Mouse (Mus musculus): ENCODE results near the gene Ccser1. TPM values are rescaled to one million over a fixed set of nuclear protein-coding genes. Genes with fewer than 3 reads are reported as not detected.

Ccser1 gene
- polyA plus RNA-seq, 1 experiment from 2014 or later = 16.2 TPM

DNA sequence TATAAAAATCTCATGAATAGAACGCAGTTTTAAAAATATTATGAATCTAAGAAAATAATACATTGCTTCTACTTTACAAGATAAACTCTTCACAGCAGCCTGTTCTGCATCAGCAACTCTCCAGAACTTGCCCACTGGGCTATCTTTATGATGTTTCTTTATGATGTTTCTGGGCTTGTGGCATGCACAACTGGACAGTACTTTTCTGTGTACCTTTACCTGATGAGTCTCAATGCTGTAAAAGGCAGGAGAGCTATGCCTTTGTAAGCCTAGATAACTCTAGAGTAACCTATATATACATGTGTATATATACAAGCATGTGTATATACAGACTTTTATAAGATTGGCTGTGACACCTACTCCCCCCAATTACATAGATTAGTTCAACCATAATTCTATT is 1084.4 kb downstream of the Ccser1 start:
- no peaks in the 10 kb centered on the region for H3K4me1 ChIP-seq (ENCODE audit: control insufficient read depth, insufficient read depth, low read length)
- ATAC-seq (ENCODE audit: low FRiP score, low TSS enrichment) = no peak
- 70% methylated on average over 1 of the region's 1 CpGs for WGBS
- no peaks in the 10 kb centered on the region for H3K36me3 ChIP-seq (ENCODE audit: control insufficient read depth, insufficient read depth, low read length)
- H3K27me3 ChIP-seq (ENCODE audit: control insufficient read depth, insufficient read depth, low read length) = no peaks in the 10 kb centered on the region
- no peak overlapping the region for H3K27ac ChIP-seq (ENCODE audit: low read depth, low read length)
- no peaks in the 10 kb centered on the region for H3K9me3 ChIP-seq (ENCODE audit: control insufficient read depth, low read length)
- no peak overlapping the region for H3K4me3 ChIP-seq (ENCODE audit: low read length)
- no peak overlapping the region for H3K9ac ChIP-seq (ENCODE audit: low read depth, low read length)
- H3K4me2 ChIP-seq (replicated peaks; ENCODE audit: low read depth, low read length) = no peak overlapping the region

- Histone ChIP-seq H3K27ac (ENCODE audit: low read depth, low read length) (no peak overlapping the region), H3K9me3 (ENCODE audit: control insufficient read depth, low read length) (no peaks in the 10 kb centered on the region), H3K9ac (ENCODE audit: low read depth, low read length) (no peak overlapping the region), H3K36me3 (ENCODE audit: control insufficient read depth, insufficient read depth, low read length) (no peaks in the 10 kb centered on the region), H3K27me3 (ENCODE audit: control insufficient read depth, insufficient read depth, low read length) (no peaks in the 10 kb centered on the region), H3K4me2 (replicated peaks; ENCODE audit: low read depth, low read length) (no peak overlapping the region), H3K4me3 (ENCODE audit: low read length) (no peak overlapping the region), H3K4me1 (ENCODE audit: control insufficient read depth, insufficient read depth, low read length) (no peaks in the 10 kb centered on the region)
- 94% methylated on average over 3 of the region's 3 CpGs for WGBS
- no peak for ATAC-seq (ENCODE audit: low FRiP score, low TSS enrichment)
Measured at GRCm38 (mm10) chr6:62281256-62281655, 1101.1 kb downstream of the Ccser1 start.

- no peak overlapping the region for H3K4me3 ChIP-seq (ENCODE audit: low read length)
- WGBS = 71% methylated on average over 6 of the region's 6 CpGs
- no peaks in the 10 kb centered on the region for H3K27me3 ChIP-seq (ENCODE audit: control insufficient read depth, insufficient read depth, low read length)
- no peaks in the 10 kb centered on the region for H3K4me1 ChIP-seq (ENCODE audit: control insufficient read depth, insufficient read depth, low read length)
- H3K36me3 ChIP-seq (ENCODE audit: control insufficient read depth, insufficient read depth, low read length) = no peaks in the 10 kb centered on the region
- no peaks in the 10 kb centered on the region for H3K9me3 ChIP-seq (ENCODE audit: control insufficient read depth, low read length)
- H3K9ac ChIP-seq (ENCODE audit: low read depth, low read length) = no peak overlapping the region
- H3K4me2 ChIP-seq (replicated peaks; ENCODE audit: low read depth, low read length) = no peak overlapping the region
- no peak overlapping the region for H3K27ac ChIP-seq (ENCODE audit: low read depth, low read length)
- ATAC-seq (ENCODE audit: low FRiP score, low TSS enrichment) = no peak
Measured at GRCm38 (mm10) chr6:62301576-62302312, 1121.6 kb downstream of the Ccser1 start.

- Histone ChIP-seq H3K4me3 (ENCODE audit: low read length) (no peak overlapping the region), H3K9me3 (ENCODE audit: control insufficient read depth, low read length) (no peaks in the 10 kb centered on the region), H3K4me1 (ENCODE audit: control insufficient read depth, insufficient read depth, low read length) (no peaks in the 10 kb centered on the region), H3K4me2 (replicated peaks; ENCODE audit: low read depth, low read length) (no peak overlapping the region), H3K27me3 (ENCODE audit: control insufficient read depth, insufficient read depth, low read length) (no peaks in the 10 kb centered on the region), H3K27ac (ENCODE audit: low read depth, low read length) (no peak overlapping the region), H3K9ac (ENCODE audit: low read depth, low read length) (no peak overlapping the region), H3K36me3 (ENCODE audit: control insufficient read depth, insufficient read depth, low read length) (no peaks in the 10 kb centered on the region)
- WGBS = 74% methylated on average over 3 of the region's 3 CpGs
- ATAC-seq (ENCODE audit: low FRiP score, low TSS enrichment) = no peak
Measured at GRCm38 (mm10) chr6:62318627-62319026, 1138.5 kb downstream of the Ccser1 start.

- H3K4me1 ChIP-seq (ENCODE audit: control insufficient read depth, insufficient read depth, low read length) = no peaks in the 10 kb centered on the region
- no peak for ATAC-seq (ENCODE audit: low FRiP score, low TSS enrichment)
- H3K27me3 ChIP-seq (ENCODE audit: control insufficient read depth, insufficient read depth, low read length) = no peaks in the 10 kb centered on the region
- WGBS = 69% methylated on average over 3 of the region's 3 CpGs
- H3K9me3 ChIP-seq (ENCODE audit: control insufficient read depth, low read length) = no peaks in the 10 kb centered on the region
- H3K36me3 ChIP-seq (ENCODE audit: control insufficient read depth, insufficient read depth, low read length) = no peaks in the 10 kb centered on the region
- no peak overlapping the region for H3K4me3 ChIP-seq (ENCODE audit: low read length)
- H3K9ac ChIP-seq (ENCODE audit: low read depth, low read length) = no peak overlapping the region
- no peak overlapping the region for H3K27ac ChIP-seq (ENCODE audit: low read depth, low read length)
- no peak overlapping the region for H3K4me2 ChIP-seq (replicated peaks; ENCODE audit: low read depth, low read length)
Measured at GRCm38 (mm10) chr6:62340319-62340718, 1160.2 kb downstream of the Ccser1 start.

- H3K9me3 ChIP-seq (ENCODE audit: control insufficient read depth, low read length) = no peaks in the 10 kb centered on the region
- no peak for ATAC-seq (ENCODE audit: low FRiP score, low TSS enrichment)
- no peak overlapping the region for H3K4me2 ChIP-seq (replicated peaks; ENCODE audit: low read depth, low read length)
- H3K36me3 ChIP-seq (ENCODE audit: control insufficient read depth, insufficient read depth, low read length) = no peaks in the 10 kb centered on the region
- no peak overlapping the region for H3K27ac ChIP-seq (ENCODE audit: low read depth, low read length)
- H3K9ac ChIP-seq (ENCODE audit: low read depth, low read length) = no peak overlapping the region
- H3K27me3 ChIP-seq (ENCODE audit: control insufficient read depth, insufficient read depth, low read length) = no peaks in the 10 kb centered on the region
- H3K4me3 ChIP-seq (ENCODE audit: low read length) = no peak overlapping the region
- 86% methylated on average over 2 of the region's 2 CpGs for WGBS
- H3K4me1 ChIP-seq (ENCODE audit: control insufficient read depth, insufficient read depth, low read length) = no peaks in the 10 kb centered on the region
Measured at GRCm38 (mm10) chr6:62367802-62368201, 1187.7 kb downstream of the Ccser1 start.

Data from kidney, embryonic 14.5 days (tissue).